Mouse (Mus musculus) liver, embryonic 16.5 days (tissue): ENCODE results near the gene Kif13a. TPM values are rescaled to one million over a fixed set of nuclear protein-coding genes. Genes with fewer than 3 reads are reported as not detected.

Experiments used
- ATAC-seq: fragments of 200-750 bp; cut with Nextera tagmentation; 2 replicates; pipeline ENCODE4 v1.8.0; 2017; ENCODE audit warnings: low read depth, mild to moderate bottlenecking, moderate number of reproducible peaks, moderate library complexity
- H3K27ac ChIP-seq: fragments of 300-500 bp; sonication (generic); 2 replicates; pipeline ENCODE4 v1.5.1; 2014; ENCODE audit warnings: mild to moderate bottlenecking, low read length
- H3K27me3 ChIP-seq: fragments of 300-500 bp; sonication (generic); 2 replicates; pipeline ENCODE4 v1.6.1; 2014; ENCODE audit warnings: low read depth, low read length, mixed read lengths; ENCODE audit not compliant: control insufficient read depth, insufficient read depth
- H3K36me3 ChIP-seq: fragments of 300-500 bp; sonication (generic); 2 replicates; pipeline ENCODE4 v1.6.1; 2014; ENCODE audit warnings: mild to moderate bottlenecking; ENCODE audit not compliant: control insufficient read depth, insufficient read depth
- H3K4me1 ChIP-seq: fragments of 300-500 bp; sonication (generic); 2 replicates; pipeline ENCODE4 v1.6.1; 2014; ENCODE audit warnings: low read depth, low read length, mixed read lengths; ENCODE audit not compliant: control insufficient read depth
- H3K4me2 ChIP-seq: fragments of 300-500 bp; sonication (generic); 2 replicates; pipeline ENCODE4 v1.6.1; 2014; ENCODE audit warnings: low read depth, low read length, mixed read lengths
- H3K4me3 ChIP-seq: fragments of 300-500 bp; sonication (generic); 2 replicates; pipeline ENCODE4 v1.5.1; 2014; ENCODE audit warnings: low read depth, mild to moderate bottlenecking, low read length
- H3K9ac ChIP-seq: fragments of 300-500 bp; sonication (generic); 2 replicates; pipeline ENCODE4 v1.6.1; 2014; ENCODE audit warnings: low read depth, low read length
- H3K9me3 ChIP-seq: fragments of 300-500 bp; sonication (generic); replicated peaks from 2 replicates; pipeline ENCODE4 v1.6.1; 2016; ENCODE audit warnings: low read length; ENCODE audit not compliant: control insufficient read depth
- WGBS: fragments of 180-500 bp; shearing (Covaris S2); extraction: QIAGEN DNeasy Blood & Tissue Kit; methylation state at CpG from one replicate; pipeline ENCODE4 v1.1.7; 2014; ENCODE audit not compliant: insufficient replicate concordance; 5-methylcytosine and 5-hydroxymethylcytosine counted together
- polyA plus RNA-seq: library from polyadenylated mRNA; unstranded; fragments of >200 nt; fragmentation: Nextera tagmentation; extraction: Ambion mirVana; gene quantifications from 2 replicates; pipeline ENCODE4 v1.2.1, GENCODE M21; 2015

Kif13a gene
- polyA plus RNA-seq, 1 experiment from 2014 or later = 1.5 TPM

GRCm38 (mm10) chr13:46843646-46844045, 86.0 kb downstream of the Kif13a start:
- WGBS = 66% methylated on average over 3 of the region's 3 CpGs
- Histone ChIP-seq H3K27me3 (no peaks in the 10 kb centered on the region), H3K4me3 (no peak overlapping the region), H3K9ac (no peak overlapping the region), H3K36me3 (no peaks in the 10 kb centered on the region), H3K9me3 (no peaks in the 10 kb centered on the region), H3K4me1 (no peaks in the 10 kb centered on the region), H3K4me2 (no peak overlapping the region), H3K27ac (no peak overlapping the region)
- ATAC-seq = no peak

GRCm38 (mm10) chr13:46842185-46842584, 87.5 kb downstream of the Kif13a start:
- H3K9me3 ChIP-seq = no peaks in the 10 kb centered on the region
- no peak for ATAC-seq
- no peak overlapping the region for H3K4me3 ChIP-seq
- no peaks in the 10 kb centered on the region for H3K4me1 ChIP-seq
- H3K27me3 ChIP-seq = no peaks in the 10 kb centered on the region
- H3K27ac ChIP-seq = no peak overlapping the region
- no peak overlapping the region for H3K4me2 ChIP-seq
- H3K36me3 ChIP-seq = no peaks in the 10 kb centered on the region
- no peak overlapping the region for H3K9ac ChIP-seq
- WGBS = 66% methylated on average over 8 of the region's 8 CpGs

GRCm38 (mm10) chr13:46841668-46842067, 88.0 kb downstream of the Kif13a start:
- no peak overlapping the region for H3K4me3 ChIP-seq
- H3K36me3 ChIP-seq = no peaks in the 10 kb centered on the region
- 71% methylated on average over 3 of the region's 3 CpGs for WGBS
- H3K27ac ChIP-seq = no peak overlapping the region
- no peaks in the 10 kb centered on the region for H3K9me3 ChIP-seq
- ATAC-seq = no peak
- H3K9ac ChIP-seq = no peak overlapping the region
- no peaks in the 10 kb centered on the region for H3K4me1 ChIP-seq
- H3K27me3 ChIP-seq = no peaks in the 10 kb centered on the region
- H3K4me2 ChIP-seq = no peak overlapping the region

GRCm38 (mm10) chr13:46840676-46841075, 89.0 kb downstream of the Kif13a start:
- H3K9me3 ChIP-seq = no peaks in the 10 kb centered on the region
- no peaks in the 10 kb centered on the region for H3K4me1 ChIP-seq
- H3K36me3 ChIP-seq = no peaks in the 10 kb centered on the region
- no peak overlapping the region for H3K27ac ChIP-seq
- no peak overlapping the region for H3K4me2 ChIP-seq
- WGBS = 76% methylated on average over 13 of the region's 13 CpGs
- no peaks in the 10 kb centered on the region for H3K27me3 ChIP-seq
- ATAC-seq = no peak
- no peak overlapping the region for H3K9ac ChIP-seq
- H3K4me3 ChIP-seq = no peak overlapping the region

- Histone ChIP-seq H3K9me3 (no peaks in the 10 kb centered on the region), H3K27me3 (no peaks in the 10 kb centered on the region), H3K4me3 (no peak overlapping the region), H3K36me3 (no peaks in the 10 kb centered on the region), H3K9ac (no peak overlapping the region), H3K4me2 (no peak overlapping the region), H3K4me1 (no peaks in the 10 kb centered on the region), H3K27ac (no peak overlapping the region)
- ATAC-seq = no peak
- WGBS = 44% methylated on average over 3 of the region's 3 CpGs
Measured at GRCm38 (mm10) chr13:46839236-46839635, 90.4 kb downstream of the Kif13a start.

GRCm38 (mm10) chr13:46838551-46838950, 91.1 kb downstream of the Kif13a start:
- no peak for ATAC-seq
- Histone ChIP-seq H3K36me3 (no peaks in the 10 kb centered on the region), H3K4me1 (no peaks in the 10 kb centered on the region), H3K9ac (no peak overlapping the region), H3K27ac (no peak overlapping the region), H3K4me3 (no peak overlapping the region), H3K4me2 (no peak overlapping the region), H3K9me3 (no peaks in the 10 kb centered on the region), H3K27me3 (no peaks in the 10 kb centered on the region)
- 31% methylated on average over 2 of the region's 2 CpGs for WGBS

- no peaks in the 10 kb centered on the region for H3K4me1 ChIP-seq
- no peak overlapping the region for H3K27ac ChIP-seq
- no peaks in the 10 kb centered on the region for H3K9me3 ChIP-seq
- peaks cover 6% of the 10 kb centered on the region for H3K36me3 ChIP-seq
- ATAC-seq = no peak
- no peak overlapping the region for H3K4me2 ChIP-seq
- 82% methylated on average over 11 of the region's 11 CpGs for WGBS
- no peaks in the 10 kb centered on the region for H3K27me3 ChIP-seq
- H3K9ac ChIP-seq = no peak overlapping the region
- H3K4me3 ChIP-seq = no peak overlapping the region
Measured at GRCm38 (mm10) chr13:46835351-46835750, 94.3 kb downstream of the Kif13a start.

- no peaks in the 10 kb centered on the region for H3K27me3 ChIP-seq
- H3K9me3 ChIP-seq = 0 out of 2 replicates have a peak, but pooled peaks cover 2% of the 10 kb centered on the region
- H3K4me3 ChIP-seq = no peak overlapping the region
- no peaks in the 10 kb centered on the region for H3K4me1 ChIP-seq
- H3K9ac ChIP-seq = no peak overlapping the region
- H3K4me2 ChIP-seq = no peak overlapping the region
- WGBS = 76% methylated on average over 10 of the region's 10 CpGs
- no peak for ATAC-seq
- H3K27ac ChIP-seq = no peak overlapping the region
- H3K36me3 ChIP-seq = peaks cover 6% of the 10 kb centered on the region
Measured at GRCm38 (mm10) chr13:46834805-46835204, 94.9 kb downstream of the Kif13a start.

GRCm38 (mm10) chr13:46833586-46833985, 96.1 kb downstream of the Kif13a start:
- peaks cover 6% of the 10 kb centered on the region for H3K36me3 ChIP-seq
- H3K9me3 ChIP-seq = 0 out of 2 replicates have a peak, but pooled peaks cover 2% of the 10 kb centered on the region
- 87% methylated on average over 5 of the region's 5 CpGs for WGBS
- H3K9ac ChIP-seq = no peak overlapping the region
- no peaks in the 10 kb centered on the region for H3K27me3 ChIP-seq
- H3K4me3 ChIP-seq = no peak overlapping the region
- no peak overlapping the region for H3K4me2 ChIP-seq
- ATAC-seq = no peak
- H3K4me1 ChIP-seq = no peaks in the 10 kb centered on the region
- H3K27ac ChIP-seq = no peak overlapping the region
